Comparison of ENCODE assay signal across 10 mouse cellular contexts in genomic region chr17:34392321-34392720, GRCm38 (mm10). TPM values are rescaled to one million over a fixed set of nuclear protein-coding genes. Genes with fewer than 3 reads are reported as not detected.
A peak's percentile ranks its signal among the peaks of the same experiment; 100 is the strongest.
DNase-seq lines count a peak whose midpoint lies in the region; ATAC-seq and TF ChIP-seq lines count a peak whose summit lies in the region.
"Had no signal": no experiment of that assay in that cellular context is flagged by ENCODE, and none has a peak within 500 bp of the region (broad histone marks: within the 10 kb centered on the region; RNA-seq: fewer than 3 reads in every experiment).

No protein-coding gene starts in this region.

- no peaks in the 10 kb centered on the region for H3K4me1 ChIP-seq in brown adipose tissue, adult 24 weeks (ENCODE audit: control insufficient read depth, insufficient read depth, insufficient read length, low read length)
- no peaks in the 10 kb centered on the region for H3K4me1 ChIP-seq in intestine, postnatal 0 days (replicated peaks; ENCODE audit: control insufficient read depth, insufficient read depth, low read length)
- no peaks in the 10 kb centered on the region for H3K4me1 ChIP-seq in liver, embryonic 16.5 days (ENCODE audit: control insufficient read depth, low read depth, low read length)

- intact Hi-C loops in left cerebral cortex, adult 2 months (cut with DNase I): no loop called here

- H3K27ac ChIP-seq in left cerebral cortex, adult 2 months: no peak overlapping the region
- H3K27ac ChIP-seq in brown adipose tissue, adult 24 weeks (replicated peaks; ENCODE audit: low read depth, low read length): peak overlapping the region; percentile 51; the same call in 1 of the 2 replicates
- H3K27ac ChIP-seq in intestine, postnatal 0 days (ENCODE audit: low read depth, low read length): no peak overlapping the region
- no peak overlapping the region for H3K27ac ChIP-seq in liver, embryonic 16.5 days (ENCODE audit: low read length)

- no peak overlapping the region for H3K9ac ChIP-seq in intestine, postnatal 0 days (ENCODE audit: low read depth, low read length)
- H3K9ac ChIP-seq in liver, embryonic 16.5 days (ENCODE audit: low read depth, low read length): no peak overlapping the region

- 6% methylated on average over 24 of the region's 24 CpGs for WGBS in intestine, postnatal 0 days
- 2% methylated on average over 24 of the region's 24 CpGs for WGBS in liver, embryonic 16.5 days (ENCODE audit: insufficient replicate concordance)

- H3K4me2 ChIP-seq in intestine, postnatal 0 days (replicated peaks; ENCODE audit: low read depth): peak overlapping the region; percentile 60
- H3K4me2 ChIP-seq in liver, embryonic 16.5 days (ENCODE audit: low read depth, low read length): peak overlapping the region; percentile 25; the same call in 1 of the 2 replicates

- H3K9me3 ChIP-seq in intestine, postnatal 0 days (ENCODE audit: control insufficient read depth): 0 out of 2 replicates have a peak, but pooled peaks cover 2% of the 10 kb centered on the region
- H3K9me3 ChIP-seq in liver, embryonic 16.5 days (replicated peaks; ENCODE audit: control insufficient read depth, low read length): no peaks in the 10 kb centered on the region

- peak overlapping the region; percentile 37 for H3K4me3 ChIP-seq in left cerebral cortex, adult 2 months
- peak overlapping the region; percentile 56 for H3K4me3 ChIP-seq in brown adipose tissue, adult 24 weeks (ENCODE audit: insufficient read depth, low read depth, low read length)
- peak overlapping the region; percentile 25 for H3K4me3 ChIP-seq in intestine, postnatal 0 days (ENCODE audit: low read depth, low read length)
- H3K4me3 ChIP-seq in liver, embryonic 16.5 days (ENCODE audit: low read depth, low read length): 0 out of 2 replicates have a peak overlapping the region, but pooled peaks have one; percentile 18

- DNase-seq in left cerebral cortex, adult 2 months (ENCODE audit: extremely low spot score in 1 of 2, low spot score in 2 of 2): peak in 1 of 2 experiments; percentile 12
- DNase-seq in left cerebral cortex, adult 9 months (ENCODE audit: low spot score in 2 of 2): no peak
- peak; percentile 16 to 37 for DNase-seq in heart, adult 9 months (ENCODE audit: low spot score in 2 of 2)
- DNase-seq in neural tube, embryonic 10.5 days (ENCODE audit: extremely low spot score, low spot score): peak; percentile 61
- no peak for DNase-seq in layer of hippocampus, adult 8-10 months (ENCODE audit: low spot score in 2 of 2)

- no peaks in the 10 kb centered on the region for H3K36me3 ChIP-seq in intestine, postnatal 0 days (ENCODE audit: control insufficient read depth, insufficient read depth)
- H3K36me3 ChIP-seq in liver, embryonic 16.5 days (ENCODE audit: control insufficient read depth, insufficient read depth): no peaks in the 10 kb centered on the region

- no peak; the same call in 1 of the 2 replicates for TF ChIP-seq CTCF in left cerebral cortex, adult 2 months (IDR thresholded peaks at IDR 0.05)
- no peak for TF ChIP-seq CTCF in intestine, postnatal 0 days (IDR thresholded peaks at IDR 0.05; ENCODE audit: low read depth)

- no peak for ATAC-seq in intestine, postnatal 0 days
- no peak for ATAC-seq in liver, embryonic 16.5 days (ENCODE audit: low read depth)
- ATAC-seq: Patski had no signal

- peaks cover 5% of the 10 kb centered on the region; the same call in 1 of the 2 replicates for H3K27me3 ChIP-seq in intestine, postnatal 0 days (replicated peaks; ENCODE audit: control insufficient read depth, insufficient read depth, low read length)
- H3K27me3 ChIP-seq in liver, embryonic 16.5 days (ENCODE audit: control insufficient read depth, insufficient read depth, low read depth, low read length): peaks cover 11% of the 10 kb centered on the region

RNA-seq across cellular contexts. Expression of gene BC051142, which starts 6.3 kb away (rescaled TPM):
- 1 to 10 TPM; 2.5 to 4.4 TPM for total RNA-seq in left cerebral cortex, adult 2 months (2021)
- not detected in 2 replicates for polyA plus RNA-seq in brown adipose tissue, adult 24 weeks (2012; ENCODE audit: insufficient read depth, insufficient read length, missing spikeins)
- 1.6 and 1.7 TPM in 2 replicates for polyA plus RNA-seq in intestine, postnatal 0 days (2015; fragmentation: Nextera tagmentation; extraction: Ambion mirVana)
- 0.12 and 0.16 TPM in 2 replicates for polyA plus RNA-seq in liver, embryonic 16.5 days (2015; fragmentation: Nextera tagmentation; extraction: Ambion mirVana)
- total RNA-seq in layer of hippocampus, adult 8-10 months (2022): 1 to 10 TPM; 3.5 to 6.1 (median 4.5) TPM
- polyA plus RNA-seq: Patski had no signal

RNA-seq across cellular contexts. Expression of gene Btnl1, which starts 15.4 kb away (rescaled TPM):
- not detected for total RNA-seq in left cerebral cortex, adult 2 months (2021)
- not detected in 2 replicates for polyA plus RNA-seq in brown adipose tissue, adult 24 weeks (2012; ENCODE audit: insufficient read depth, insufficient read length, missing spikeins)
- polyA plus RNA-seq in intestine, postnatal 0 days (2015; fragmentation: Nextera tagmentation; extraction: Ambion mirVana): 114 and 119 TPM in 2 replicates
- 0.06 and 0.31 TPM in 2 replicates for polyA plus RNA-seq in liver, embryonic 16.5 days (2015; fragmentation: Nextera tagmentation; extraction: Ambion mirVana)
- total RNA-seq in layer of hippocampus, adult 8-10 months (2022): not detected
- total RNA-seq: layer of hippocampus, postnatal 36 days had no signal
- polyA plus RNA-seq: Patski had no signal

RNA-seq across cellular contexts. Expression of gene Btnl2, which starts 37.7 kb away (rescaled TPM):
- under 1 TPM; 0.65 to 0.68 TPM for total RNA-seq in left cerebral cortex, adult 2 months (2021)
- 0.67 TPM in 1 of 2 replicates, not detected in the other for polyA plus RNA-seq in brown adipose tissue, adult 24 weeks (2012; ENCODE audit: insufficient read depth, insufficient read length, missing spikeins)
- 43.0 and 43.4 TPM in 2 replicates for polyA plus RNA-seq in intestine, postnatal 0 days (2015; fragmentation: Nextera tagmentation; extraction: Ambion mirVana)
- 0.04 and 0.13 TPM in 2 replicates for polyA plus RNA-seq in liver, embryonic 16.5 days (2015; fragmentation: Nextera tagmentation; extraction: Ambion mirVana)
- total RNA-seq in layer of hippocampus, adult 8-10 months (2022): 1 to 10 TPM in 1 of 4 experiments, under 1 TPM in 3; 0.47 to 1.0 (median 0.73) TPM
- polyA plus RNA-seq: Patski had no signal

Comparison
In these comparisons a context has a peak if more than half of its experiments do, and no peak if none do; other contexts are left out.
1. DNase-seq: peak in heart, adult 9 months (2 of 2) and neural tube, embryonic 10.5 days (single experiment); none in left cerebral cortex, adult 9 months (0 of 2) and layer of hippocampus, adult 8-10 months (0 of 2).
2. RNA of gene Btnl1, which starts 15.4 kb away (polyA plus RNA-seq): 114 to 119 TPM in intestine, postnatal 0 days; 0.06 to 0.31 TPM in liver, embryonic 16.5 days and not detected in brown adipose tissue, adult 24 weeks; every median in the first group is over 10 times any median in the second.
3. RNA of gene Btnl2, which starts 37.7 kb away (polyA plus RNA-seq): 43.0 to 43.4 TPM in intestine, postnatal 0 days; 0.67 TPM in brown adipose tissue, adult 24 weeks and 0.04 to 0.13 TPM in liver, embryonic 16.5 days; every median in the first group is over 10 times any median in the second.
4. Peak in every context shown above with its lines, with median percentiles within 50 percentile points of each other: H3K4me3 ChIP-seq.